Mouse (Mus musculus) heart, postnatal 0 days (tissue): ENCODE data around the gene Insl3.
"Not testable (repeated sequence)": the region's sequence is repeated elsewhere in the genome, so short reads cannot be mapped to it uniquely, and the experiment has no call there.

Experiments used
- CTCF ChIP-seq: IDR thresholded peaks from 2 replicates; pipeline ENCODE4 v1.5.1; 2016; ENCODE audit warnings: antibody characterized with exemption, control low read depth, low read depth
- EP300 ChIP-seq: IDR thresholded peaks from 2 replicates; pipeline ENCODE4 v1.6.1; 2016; ENCODE audit warnings: antibody characterized with exemption, low read depth

DNA sequence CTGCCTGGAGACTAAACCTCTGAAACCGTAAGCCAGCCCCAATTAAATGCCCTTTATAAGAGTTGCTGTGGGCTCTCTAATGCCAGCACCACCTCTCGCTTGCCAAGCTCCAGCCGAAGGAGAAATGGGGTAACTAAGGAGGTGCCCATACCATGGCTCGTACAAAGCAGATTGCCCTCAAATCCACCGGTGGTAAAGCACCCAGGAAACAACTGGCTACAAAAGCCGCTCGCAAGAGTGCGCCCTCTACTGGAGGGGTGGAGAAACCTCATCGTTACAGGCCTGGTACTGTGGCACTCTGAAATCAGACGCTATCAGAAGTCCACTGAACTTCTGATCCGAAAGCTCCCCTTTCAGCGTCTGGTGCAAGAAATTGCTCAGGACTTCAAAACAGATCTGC, 6.4 kb downstream of the Insl3 start:
- not testable (repeated sequence) for TF ChIP-seq EP300, CTCF
